8 mouse cellular contexts compared by ENCODE assay signal in the genomic region with DNA sequence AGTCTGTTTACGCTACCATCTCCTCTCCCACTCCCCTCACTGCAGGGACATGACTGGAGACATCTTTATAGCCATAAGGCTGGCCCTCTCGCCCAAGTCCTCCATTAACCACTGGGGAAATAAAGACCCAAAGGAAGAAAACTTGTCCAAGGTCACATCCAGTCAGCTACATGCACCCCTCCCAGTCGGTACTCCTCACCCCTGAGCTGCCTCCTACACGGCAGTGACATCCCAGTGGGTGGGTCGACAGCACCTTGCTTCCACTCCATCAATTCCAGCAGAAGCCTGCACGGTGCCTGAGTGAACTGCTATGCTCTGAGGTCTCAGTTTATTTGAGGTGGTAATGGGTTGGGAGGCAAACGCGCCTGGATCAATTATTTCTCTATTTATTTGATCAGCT. TPM values are rescaled to one million over a fixed set of nuclear protein-coding genes. Genes with fewer than 3 reads are reported as not detected.
DNase-seq lines count a peak whose midpoint lies in the region; ATAC-seq and TF ChIP-seq lines count a peak whose summit lies in the region.

No protein-coding gene starts in this region.

- peak overlapping the region; percentile 79 for H3K4me2 ChIP-seq in kidney, embryonic 15.5 days
- peak overlapping the region; percentile 91 for H3K4me2 ChIP-seq in forebrain, embryonic 16.5 days (ENCODE audit: low read length)
- peak overlapping the region; percentile 94 for H3K4me2 ChIP-seq in liver, embryonic 14.5 days (ENCODE audit: low read depth)

- WGBS in kidney, embryonic 15.5 days, result 7% methylated on average over 8 of the region's 8 CpGs
- 15% methylated on average over 8 of the region's 8 CpGs for WGBS in bone marrow, adult 2 months
- WGBS in forebrain, embryonic 16.5 days, result 18% methylated on average over 8 of the region's 8 CpGs
- 14% methylated on average over 8 of the region's 8 CpGs for WGBS in liver, embryonic 14.5 days (ENCODE audit: insufficient replicate concordance)

- H3K9me3 ChIP-seq in kidney, embryonic 15.5 days (replicated peaks), result no peaks in the 10 kb centered on the region
- no peaks in the 10 kb centered on the region for H3K9me3 ChIP-seq in forebrain, embryonic 16.5 days (ENCODE audit: control insufficient read depth, low read length)
- H3K9me3 ChIP-seq in liver, embryonic 14.5 days (ENCODE audit: control insufficient read depth, low read length), result no peaks in the 10 kb centered on the region

- H3K9ac ChIP-seq in kidney, embryonic 15.5 days, result peak overlapping the region; percentile 99
- peak overlapping the region; percentile 95 for H3K9ac ChIP-seq in forebrain, embryonic 16.5 days (replicated peaks; ENCODE audit: low read depth, low read length)
- H3K9ac ChIP-seq in liver, embryonic 14.5 days (replicated peaks), result peak overlapping the region; percentile 85

- H3K27me3 ChIP-seq in kidney, embryonic 15.5 days, result no peaks in the 10 kb centered on the region
- no peaks in the 10 kb centered on the region for H3K27me3 ChIP-seq in forebrain, embryonic 16.5 days (replicated peaks; ENCODE audit: control insufficient read depth, insufficient read depth, low read length)
- no peaks in the 10 kb centered on the region for H3K27me3 ChIP-seq in liver, embryonic 14.5 days (ENCODE audit: control insufficient read depth, insufficient read depth, low read length)

- no peak for TF ChIP-seq EP300 in liver, embryonic 14.5 days (IDR thresholded peaks at IDR 0.05; ENCODE audit: low read depth)

- peaks cover 26% of the 10 kb centered on the region for H3K4me1 ChIP-seq in kidney, embryonic 15.5 days
- peaks cover 4% of the 10 kb centered on the region; the same call in 1 of the 2 replicates for H3K4me1 ChIP-seq in bone marrow, adult 2 months (ENCODE audit: control insufficient read depth, insufficient read depth, low read length)
- H3K4me1 ChIP-seq in forebrain, embryonic 16.5 days (replicated peaks; ENCODE audit: control insufficient read depth, insufficient read depth, low read length), result peaks cover 26% of the 10 kb centered on the region
- peaks cover 14% of the 10 kb centered on the region in 2 experiments for H3K4me1 ChIP-seq in liver, embryonic 14.5 days (replicated peaks; ENCODE audit: control insufficient read depth in 2 of 2, insufficient read depth in 2 of 2, low read length in 1 of 2)

- peaks cover 34% of the 10 kb centered on the region for H3K36me3 ChIP-seq in kidney, embryonic 15.5 days
- H3K36me3 ChIP-seq in forebrain, embryonic 16.5 days (ENCODE audit: control insufficient read depth, insufficient read depth), result 0 out of 2 replicates have a peak, but pooled peaks cover 2% of the 10 kb centered on the region
- H3K36me3 ChIP-seq in liver, embryonic 14.5 days (replicated peaks; ENCODE audit: control insufficient read depth, insufficient read depth, low read depth), result peaks cover 8% of the 10 kb centered on the region

- peak overlapping the region; percentile 100 for H3K4me3 ChIP-seq in kidney, embryonic 15.5 days (replicated peaks)
- H3K4me3 ChIP-seq in bone marrow, adult 2 months (replicated peaks; ENCODE audit: control insufficient read depth, low read depth, low read length), result peak overlapping the region; percentile 74
- H3K4me3 ChIP-seq in forebrain, embryonic 16.5 days (replicated peaks; ENCODE audit: low read length), result peak overlapping the region; percentile 95
- H3K4me3 ChIP-seq in liver, embryonic 14.5 days (ENCODE audit: insufficient read depth in 1 of 2, low read depth in 2 of 2, low read length in 2 of 2), result peak overlapping the region; percentile 91 to 96

- TF ChIP-seq CTCF in bone marrow, adult 2 months (IDR thresholded peaks at IDR 0.05; ENCODE audit: control insufficient read depth, insufficient read depth, low read length), result no peak
- no peak for TF ChIP-seq CTCF in liver, embryonic 14.5 days (IDR thresholded peaks at IDR 0.05; ENCODE audit: low read depth)

- 0 out of 2 replicates have a peak overlapping the region, but pooled peaks have one; percentile 84 for H3K27ac ChIP-seq in kidney, embryonic 15.5 days
- H3K27ac ChIP-seq in bone marrow, adult 2 months (ENCODE audit: control insufficient read depth, insufficient read depth, low read depth, low read length, poor library complexity), result no peak overlapping the region
- no peak overlapping the region for H3K27ac ChIP-seq in forebrain, embryonic 16.5 days (ENCODE audit: low read length)
- no peak overlapping the region for H3K27ac ChIP-seq in liver, embryonic 14.5 days

- DNase-seq in kidney, adult 18-20 months, result no peak
- DNase-seq in liver, embryonic 14.5 days (ENCODE audit: low read depth in 3 of 3, low spot score in 3 of 3), result no peak
- DNase-seq in thymus, postnatal 25 days, result peak; percentile 6
- DNase-seq in left cerebral cortex, postnatal 25 days (ENCODE audit: low spot score in 2 of 2), result no peak

- TF ChIP-seq POLR2A in bone marrow, adult 2 months (IDR thresholded peaks at IDR 0.05; ENCODE audit: borderline replicate concordance, control insufficient read depth, low read depth, low read length), result no peak

- ATAC-seq in kidney, embryonic 15.5 days (replicated peaks; ENCODE audit: low FRiP score), result no peak
- no peak for ATAC-seq in forebrain, embryonic 16.5 days
- ATAC-seq in liver, embryonic 14.5 days (ENCODE audit: insufficient read depth), result no peak
- no peak for ATAC-seq in monocyte, adult 5-6 weeks (replicated peaks; ENCODE audit: insufficient number of reproducible peaks, low FRiP score, low TSS enrichment, poor library complexity, severe bottlenecking)

- intact Hi-C loops in left cerebral cortex, postnatal 25 days (cut with DNase I), result loop anchor here (1.0 kb wide), 1 partner anchor 35 kb away; the partner anchor contains the start of gene Relb

RNA-seq across cellular contexts. Expression of gene Clptm1, which starts 0.9 kb away (rescaled TPM):
- polyA plus RNA-seq in kidney, embryonic 15.5 days (2015; fragmentation: Nextera tagmentation; extraction: Ambion mirVana), result 81.9 and 91.5 TPM in 2 replicates
- polyA plus RNA-seq in bone marrow, adult 2 months (2011; ENCODE audit: insufficient read depth, insufficient read length, low replicate concordance, missing spikeins), result 18.1 and 31.2 TPM in 2 replicates
- 91.2 and 92.5 TPM in 2 replicates for polyA plus RNA-seq in forebrain, embryonic 16.5 days (2015; fragmentation: Nextera tagmentation; extraction: Ambion mirVana)
- polyA plus RNA-seq in liver, embryonic 14.5 days (2012; rRNA removed), result 20.6 and 20.9 TPM in 2 replicates
- 44.4 and 50.4 TPM in 2 replicates for polyA plus RNA-seq in liver, embryonic 14.5 days (2014; fragmentation: Nextera tagmentation; extraction: Ambion mirVana)
- 42.6 to 53.9 TPM (median 51.1 TPM) in 3 replicates for total RNA-seq in monocyte, adult 5-6 weeks (2017)
- total RNA-seq in left cerebral cortex, postnatal 25 days (2021), result 100 to 1,000 TPM; 144 to 151 TPM

RNA-seq across cellular contexts. Expression of gene Apoc2, which starts 13.8 kb away (rescaled TPM):
- polyA plus RNA-seq in kidney, embryonic 15.5 days (2015; fragmentation: Nextera tagmentation; extraction: Ambion mirVana), result 8.8 and 13.1 TPM in 2 replicates
- 13.2 TPM in 1 of 2 replicates, not detected in the other for polyA plus RNA-seq in bone marrow, adult 2 months (2011; ENCODE audit: insufficient read depth, insufficient read length, low replicate concordance, missing spikeins)
- not detected in 2 replicates for polyA plus RNA-seq in forebrain, embryonic 16.5 days (2015; fragmentation: Nextera tagmentation; extraction: Ambion mirVana)
- polyA plus RNA-seq in liver, embryonic 14.5 days (2012; rRNA removed), result 494 and 507 TPM in 2 replicates
- 990 and 1,023 TPM in 2 replicates for polyA plus RNA-seq in liver, embryonic 14.5 days (2014; fragmentation: Nextera tagmentation; extraction: Ambion mirVana)
- total RNA-seq in monocyte, adult 5-6 weeks (2017), result 221 to 583 TPM (median 515 TPM) in 3 replicates
- not detected for total RNA-seq in left cerebral cortex, postnatal 25 days (2021)

RNA-seq across cellular contexts. Expression of gene Gm44805, which starts 17.3 kb away (rescaled TPM):
- polyA plus RNA-seq in kidney, embryonic 15.5 days (2015; fragmentation: Nextera tagmentation; extraction: Ambion mirVana), result 2.5 TPM in 1 of 2 replicates, not detected in the other
- polyA plus RNA-seq in bone marrow, adult 2 months (2011; ENCODE audit: insufficient read depth, insufficient read length, low replicate concordance, missing spikeins), result 7.6 TPM in 1 of 2 replicates, not detected in the other
- polyA plus RNA-seq in forebrain, embryonic 16.5 days (2015; fragmentation: Nextera tagmentation; extraction: Ambion mirVana), result not detected in 2 replicates
- polyA plus RNA-seq in liver, embryonic 14.5 days (2012; rRNA removed), result 3.3 and 5.1 TPM in 2 replicates
- 29.0 and 48.5 TPM in 2 replicates for polyA plus RNA-seq in liver, embryonic 14.5 days (2014; fragmentation: Nextera tagmentation; extraction: Ambion mirVana)
- total RNA-seq in monocyte, adult 5-6 weeks (2017), result not detected in 3 replicates
- total RNA-seq in left cerebral cortex, postnatal 25 days (2021), result not detected

RNA-seq across cellular contexts. Expression of gene Apoc4, which starts 17.3 kb away (rescaled TPM):
- 2.3 and 6.6 TPM in 2 replicates for polyA plus RNA-seq in kidney, embryonic 15.5 days (2015; fragmentation: Nextera tagmentation; extraction: Ambion mirVana)
- 3.6 and 18.7 TPM in 2 replicates for polyA plus RNA-seq in bone marrow, adult 2 months (2011; ENCODE audit: insufficient read depth, insufficient read length, low replicate concordance, missing spikeins)
- polyA plus RNA-seq in forebrain, embryonic 16.5 days (2015; fragmentation: Nextera tagmentation; extraction: Ambion mirVana), result not detected in 2 replicates
- polyA plus RNA-seq in liver, embryonic 14.5 days (2012; rRNA removed), result 90.9 and 154 TPM in 2 replicates
- 181 and 200 TPM in 2 replicates for polyA plus RNA-seq in liver, embryonic 14.5 days (2014; fragmentation: Nextera tagmentation; extraction: Ambion mirVana)
- 0.48 TPM in 1 of 3 replicates, not detected in the others for total RNA-seq in monocyte, adult 5-6 weeks (2017)
- total RNA-seq in left cerebral cortex, postnatal 25 days (2021), result not detected

RNA-seq across cellular contexts. Expression of gene Apoc1, which starts 28.5 kb away (rescaled TPM):
- 15.7 and 20.7 TPM in 2 replicates for polyA plus RNA-seq in kidney, embryonic 15.5 days (2015; fragmentation: Nextera tagmentation; extraction: Ambion mirVana)
- polyA plus RNA-seq in bone marrow, adult 2 months (2011; ENCODE audit: insufficient read depth, insufficient read length, low replicate concordance, missing spikeins), result 48.3 and 137 TPM in 2 replicates
- 0.58 and 1.8 TPM in 2 replicates for polyA plus RNA-seq in forebrain, embryonic 16.5 days (2015; fragmentation: Nextera tagmentation; extraction: Ambion mirVana)
- polyA plus RNA-seq in liver, embryonic 14.5 days (2012; rRNA removed), result 203 and 204 TPM in 2 replicates
- polyA plus RNA-seq in liver, embryonic 14.5 days (2014; fragmentation: Nextera tagmentation; extraction: Ambion mirVana), result 390 TPM in 2 replicates
- total RNA-seq in monocyte, adult 5-6 weeks (2017), result 10.9 to 16.5 TPM (median 12.4 TPM) in 3 replicates
- total RNA-seq in left cerebral cortex, postnatal 25 days (2021), result 1 to 10 TPM; 2.6 to 4.0 TPM

Comparison
In these comparisons a context has a peak if more than half of its experiments do, and no peak if none do; other contexts are left out.
1. RNA of gene Apoc2, which starts 13.8 kb away (polyA plus RNA-seq): 494 to 1,023 TPM in liver, embryonic 14.5 days; 13.2 TPM in bone marrow, adult 2 months, 8.8 to 13.1 TPM in kidney, embryonic 15.5 days and not detected in forebrain, embryonic 16.5 days; every median in the first group is over 10 times any median in the second.
2. Peak in every context shown above with its lines, with median percentiles within 50 percentile points of each other: H3K4me2 ChIP-seq, H3K4me3 ChIP-seq and H3K9ac ChIP-seq.